Mouse (Mus musculus) midbrain, embryonic 14.5 days (tissue): ENCODE measurements at regions not wholly inside any gene's neighbourhood (a gene's known extent, or its start where the extent isn't known, plus 50 kb on each side); places are given as distances from the start of the nearest gene placed in this dataset.
A peak's percentile ranks its signal among the peaks of the same experiment; 100 is the strongest.

Source experiments
- ATAC-seq: fragments of 200-750 bp; cut with Nextera tagmentation; 2 replicates; pipeline ENCODE4 v1.8.0; 2017; ENCODE audit warnings: moderate number of reproducible peaks, moderate library complexity; ENCODE audit not compliant: low FRiP score, low TSS enrichment
- DNase-seq: peaks from one replicate; pipeline ENCODE4 v3.0.0-alpha.2; 2015
- H3K27ac ChIP-seq: fragments of 300-500 bp; sonication (generic); replicated peaks from 2 replicates; pipeline ENCODE4 v1.5.1; 2014; ENCODE audit warnings: mild to moderate bottlenecking, low read depth, low read length, moderate library complexity
- H3K27me3 ChIP-seq: fragments of 300-500 bp; sonication (generic); 2 replicates; pipeline ENCODE4 v1.6.1; 2014; ENCODE audit warnings: low read length, control low read depth, mixed read lengths; ENCODE audit not compliant: control insufficient read depth, insufficient read depth
- H3K36me3 ChIP-seq: fragments of 300-500 bp; sonication (generic); 2 replicates; pipeline ENCODE4 v1.6.1; 2014; ENCODE audit warnings: low read length, control low read depth; ENCODE audit not compliant: control insufficient read depth, insufficient read depth
- H3K4me1 ChIP-seq: fragments of 300-500 bp; sonication (generic); 2 replicates; pipeline ENCODE4 v1.6.1; 2014; ENCODE audit warnings: mild to moderate bottlenecking, antibody characterized with exemption, low read length, control low read depth; ENCODE audit not compliant: control insufficient read depth, insufficient read depth
- H3K4me2 ChIP-seq: fragments of 300-500 bp; sonication (generic); 2 replicates; pipeline ENCODE4 v1.6.1; 2014; ENCODE audit warnings: mild to moderate bottlenecking, low read length, moderate library complexity
- H3K4me3 ChIP-seq: fragments of 300-500 bp; sonication (generic); replicated peaks from 2 replicates; pipeline ENCODE4 v1.5.1; 2014; ENCODE audit warnings: low read depth, low read length
- H3K9ac ChIP-seq: fragments of 300-500 bp; sonication (generic); replicated peaks from 2 replicates; pipeline ENCODE4 v1.6.1; 2014; ENCODE audit warnings: mild to moderate bottlenecking, low read length, moderate library complexity
- H3K9me3 ChIP-seq: fragments of 300-500 bp; sonication (generic); 2 replicates; pipeline ENCODE4 v1.6.1; 2016; ENCODE audit warnings: low read length, control low read depth, mixed read lengths; ENCODE audit not compliant: control insufficient read depth
- WGBS: fragments of 180-500 bp; shearing (Covaris S2); extraction: QIAGEN DNeasy Blood & Tissue Kit; methylation state at CpG from one replicate; pipeline ENCODE4 v1.1.7; 2014; 5-methylcytosine and 5-hydroxymethylcytosine counted together

DNA sequence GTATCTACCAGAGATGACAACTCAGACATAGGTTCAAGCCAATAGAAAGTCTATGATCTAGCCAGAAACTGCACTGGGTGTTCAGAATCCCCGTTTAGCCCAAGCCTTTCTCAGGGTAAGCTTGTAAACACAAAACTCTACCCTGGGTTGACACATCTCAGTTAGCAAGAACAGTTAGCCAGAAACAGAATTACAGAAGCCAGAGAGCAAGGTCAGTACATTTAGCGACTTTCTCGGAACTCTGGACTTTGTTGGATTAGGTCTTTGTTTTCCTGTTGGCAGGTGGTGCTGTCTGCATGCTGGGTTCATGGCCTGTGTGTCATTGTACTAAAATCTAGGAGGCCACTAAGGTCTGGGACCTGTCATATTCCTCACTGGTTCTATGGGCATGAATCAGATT, 137.4 kb upstream of the Nampt start:
- DNase-seq (no peak), ATAC-seq (no peak)
- no peaks in the 10 kb centered on the region for H3K27me3 ChIP-seq
- WGBS: 89% methylated on average over 3 of the region's 3 CpGs
- H3K27ac ChIP-seq: no peak overlapping the region
- no peak overlapping the region for H3K4me3 ChIP-seq
- no peak overlapping the region for H3K4me2 ChIP-seq
- H3K9ac ChIP-seq: no peak overlapping the region
- no peaks in the 10 kb centered on the region for H3K9me3 ChIP-seq
- no peaks in the 10 kb centered on the region for H3K4me1 ChIP-seq
- no peaks in the 10 kb centered on the region for H3K36me3 ChIP-seq

DNA sequence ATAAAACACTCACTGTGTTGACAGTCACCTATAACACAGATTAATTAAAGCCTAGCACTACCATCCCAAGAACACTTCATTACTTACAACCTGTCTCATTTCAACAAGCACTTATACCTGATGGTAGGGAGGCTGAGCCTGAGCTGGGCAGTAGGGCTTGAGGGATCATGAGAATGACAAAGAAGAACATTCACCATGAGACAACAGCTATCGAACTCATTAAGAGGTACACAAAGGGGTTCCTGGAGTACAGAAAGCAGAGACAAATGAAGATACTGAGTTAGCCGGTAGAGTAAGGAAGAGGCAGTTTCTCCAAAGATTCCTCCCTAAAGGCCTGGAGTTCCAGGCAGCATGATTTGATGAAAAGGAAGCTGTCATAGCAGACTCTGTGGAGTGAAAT, 136.0 kb upstream of the Nampt start:
- Histone ChIP-seq H3K9me3 (no peaks in the 10 kb centered on the region), H3K4me3 (no peak overlapping the region), H3K4me2 (no peak overlapping the region), H3K4me1 (no peaks in the 10 kb centered on the region), H3K27me3 (no peaks in the 10 kb centered on the region), H3K27ac (no peak overlapping the region), H3K9ac (no peak overlapping the region), H3K36me3 (no peaks in the 10 kb centered on the region)
- 84% methylated on average over 2 of the region's 2 CpGs for WGBS
- ATAC-seq: no peak
- DNase-seq: no peak

DNA sequence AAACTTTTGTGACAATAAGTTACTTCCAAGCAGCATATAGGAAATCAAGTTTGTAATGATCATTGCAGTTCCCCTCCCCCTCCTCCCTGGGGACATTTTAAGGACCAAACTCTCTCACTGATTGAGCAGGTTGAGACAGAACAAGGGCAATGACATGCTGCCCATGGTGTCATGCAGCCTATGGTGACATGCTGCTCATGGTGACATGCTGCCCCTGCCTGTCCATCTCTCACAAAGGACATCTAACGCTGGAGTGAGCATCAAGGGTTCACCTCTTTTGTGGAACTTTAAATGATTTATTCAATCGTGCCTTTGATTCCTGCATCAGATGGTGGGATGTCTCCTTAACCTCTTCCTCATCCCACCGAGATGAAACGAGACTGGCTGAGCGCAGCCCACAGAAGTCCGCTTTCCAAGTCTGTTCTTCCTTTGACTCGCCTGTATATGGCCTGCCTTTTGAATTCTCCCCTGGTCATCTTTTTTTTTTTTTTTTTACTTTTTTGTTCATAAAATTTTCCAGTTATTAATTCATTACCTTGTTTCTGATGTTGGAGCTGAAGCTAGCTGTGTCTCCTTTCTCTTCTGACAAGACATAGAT, 133.5 kb upstream of the Nampt start:
- H3K27me3 ChIP-seq: no peaks in the 10 kb centered on the region
- H3K4me2 ChIP-seq: no peak overlapping the region
- no peak overlapping the region for H3K27ac ChIP-seq
- no peak for DNase-seq
- WGBS: 81% methylated on average over 7 of the region's 7 CpGs
- H3K36me3 ChIP-seq: no peaks in the 10 kb centered on the region
- H3K4me3 ChIP-seq: no peak overlapping the region
- no peaks in the 10 kb centered on the region for H3K9me3 ChIP-seq
- no peak for ATAC-seq
- H3K9ac ChIP-seq: no peak overlapping the region
- H3K4me1 ChIP-seq: no peaks in the 10 kb centered on the region

DNA sequence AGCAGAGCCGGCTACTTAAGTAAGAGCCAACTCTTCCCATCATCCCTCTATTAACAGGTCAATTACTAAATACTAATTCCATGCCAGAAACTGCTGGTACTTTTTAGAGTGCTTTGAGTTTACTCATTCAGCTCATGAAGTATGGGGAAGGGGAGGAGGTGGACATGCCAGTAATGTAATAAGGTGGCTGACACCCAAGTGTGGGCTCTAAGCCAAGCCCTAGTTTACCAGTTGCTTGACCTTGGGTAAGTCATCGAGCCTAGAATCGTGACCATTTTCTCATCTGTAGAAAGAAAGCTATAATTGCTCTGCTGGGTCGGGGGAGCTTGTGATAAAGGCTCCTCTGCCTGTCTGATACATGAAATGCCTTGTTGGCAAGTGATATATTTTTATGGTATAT, 130.0 kb upstream of the Nampt start:
- Histone ChIP-seq H3K4me3 (no peak overlapping the region), H3K9ac (no peak overlapping the region), H3K4me1 (no peaks in the 10 kb centered on the region), H3K9me3 (no peaks in the 10 kb centered on the region), H3K4me2 (no peak overlapping the region), H3K27ac (no peak overlapping the region), H3K27me3 (no peaks in the 10 kb centered on the region), H3K36me3 (no peaks in the 10 kb centered on the region)
- ATAC-seq (no peak), DNase-seq (no peak)
- 93% methylated on average over 4 of the region's 4 CpGs for WGBS

DNA sequence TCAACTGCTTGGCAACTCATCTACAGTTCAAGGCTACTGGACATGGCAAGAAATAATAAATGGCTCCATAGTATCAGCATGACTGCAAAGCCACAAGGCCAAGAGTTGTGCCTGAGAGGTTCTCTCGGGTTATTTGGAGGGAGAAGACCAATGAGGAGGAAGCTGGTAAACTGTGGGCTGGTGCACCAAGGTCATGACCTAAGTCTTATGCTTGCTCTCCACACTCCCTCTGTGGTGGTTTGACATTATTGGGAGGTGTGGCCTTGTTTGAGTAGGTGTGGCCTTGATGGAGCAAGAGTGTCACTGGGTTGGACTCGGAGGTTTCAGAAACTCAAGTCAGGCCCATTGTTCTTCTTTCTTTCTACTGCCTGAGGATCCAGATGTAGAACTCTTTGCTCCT, 129.2 kb upstream of the Nampt start:
- Histone ChIP-seq H3K4me1 (no peaks in the 10 kb centered on the region), H3K27me3 (no peaks in the 10 kb centered on the region), H3K4me2 (no peak overlapping the region), H3K27ac (no peak overlapping the region), H3K9ac (no peak overlapping the region), H3K9me3 (no peaks in the 10 kb centered on the region), H3K36me3 (no peaks in the 10 kb centered on the region), H3K4me3 (no peak overlapping the region)
- no peak for ATAC-seq
- WGBS: 88% methylated on average over 2 of the region's 2 CpGs
- DNase-seq: no peak

DNA sequence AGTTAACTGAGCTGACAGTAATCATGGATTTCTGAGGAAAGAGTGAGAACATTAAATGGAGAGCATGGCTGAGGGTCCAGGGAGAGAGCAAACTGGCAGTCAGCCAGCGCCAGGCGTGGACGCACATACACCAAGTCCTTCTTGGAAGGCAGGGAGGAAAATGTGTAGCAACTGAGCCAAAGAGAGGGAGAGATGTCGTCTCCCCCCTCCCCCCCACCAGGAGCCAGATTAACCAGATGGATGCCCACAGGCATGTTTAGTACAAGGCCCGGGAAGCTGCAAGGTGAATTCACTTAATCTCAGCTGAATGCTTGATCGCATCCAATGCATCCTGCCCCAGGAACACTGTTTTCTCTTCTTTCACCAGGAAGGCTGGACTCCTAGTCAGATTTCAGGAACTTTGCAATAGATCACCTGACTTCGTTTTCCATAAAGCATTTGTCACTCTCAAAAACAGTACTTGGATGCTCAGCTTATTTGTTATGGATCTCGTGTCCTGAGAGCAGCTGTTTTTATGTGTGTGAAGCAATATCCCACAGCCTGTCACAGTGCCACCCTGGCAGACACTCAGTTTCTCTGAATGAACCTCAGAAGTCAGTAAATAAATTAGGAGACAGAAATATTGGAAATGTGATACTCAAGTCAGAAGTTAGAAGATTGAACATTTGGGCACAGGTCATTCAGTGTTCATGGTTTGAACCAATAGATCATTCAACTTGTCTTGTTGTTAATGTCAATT, 127.1 kb upstream of the Nampt start:
- DNase-seq (peak; percentile 53), ATAC-seq (no peak)
- H3K9ac ChIP-seq: no peak overlapping the region
- no peaks in the 10 kb centered on the region for H3K36me3 ChIP-seq
- no peak overlapping the region for H3K4me3 ChIP-seq
- H3K27ac ChIP-seq: no peak overlapping the region
- H3K27me3 ChIP-seq: no peaks in the 10 kb centered on the region
- H3K9me3 ChIP-seq: no peaks in the 10 kb centered on the region
- H3K4me1 ChIP-seq: no peaks in the 10 kb centered on the region
- 48% methylated on average over 8 of the region's 8 CpGs for WGBS
- H3K4me2 ChIP-seq: no peak overlapping the region

DNA sequence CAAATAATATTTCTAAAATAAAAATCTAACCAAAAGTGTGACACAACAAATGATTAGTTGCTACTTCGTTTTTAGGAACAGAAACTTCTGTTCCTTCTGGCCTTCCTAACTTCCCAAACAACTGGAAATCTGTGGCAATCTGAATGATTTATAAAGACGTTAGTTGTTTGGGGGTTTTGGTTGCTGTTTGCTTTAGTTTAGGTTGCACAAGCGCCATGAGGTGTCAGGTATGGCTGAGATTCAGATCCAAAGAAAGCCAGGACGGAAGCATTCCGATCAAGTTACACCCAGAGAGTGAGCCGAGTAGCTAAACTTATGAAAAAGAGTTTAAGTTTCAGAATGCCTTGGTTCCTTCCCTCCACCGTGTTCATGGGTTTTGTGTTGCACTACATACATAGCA, 126.4 kb upstream of the Nampt start:
- no peak overlapping the region for H3K9ac ChIP-seq

DNA sequence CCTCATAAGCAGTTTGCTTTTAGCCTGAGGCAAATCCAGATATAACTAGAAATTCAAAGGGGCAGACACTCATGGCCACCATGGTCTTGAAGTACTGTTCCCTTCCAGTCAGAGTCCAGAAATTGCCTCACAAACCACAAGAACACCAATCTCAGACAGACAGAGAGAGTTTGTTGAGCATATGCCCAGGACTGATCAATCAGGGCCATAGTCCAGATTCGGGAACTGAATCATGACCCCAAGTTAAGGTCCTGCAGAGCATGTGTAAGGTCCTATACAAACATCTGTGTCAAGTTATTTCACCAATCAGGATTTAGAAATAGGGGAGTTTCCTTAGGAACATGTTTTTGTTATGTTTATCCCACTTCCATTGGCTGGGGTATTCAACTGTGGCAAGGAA, 125.7 kb upstream of the Nampt start:
- Histone ChIP-seq H3K4me1 (no peaks in the 10 kb centered on the region), H3K4me3 (no peak overlapping the region), H3K36me3 (no peaks in the 10 kb centered on the region), H3K4me2 (no peak overlapping the region), H3K27ac (no peak overlapping the region), H3K27me3 (no peaks in the 10 kb centered on the region), H3K9ac (no peak overlapping the region), H3K9me3 (no peaks in the 10 kb centered on the region)
- DNase-seq (no peak), ATAC-seq (no peak)
- WGBS: 96% methylated on average over 1 of the region's 1 CpGs

More for the DNA sequence above, 126.4 kb upstream of the Nampt start:
- no peak overlapping the region for H3K4me3 ChIP-seq
- H3K27ac ChIP-seq: no peak overlapping the region
- DNase-seq: no peak
- H3K36me3 ChIP-seq: no peaks in the 10 kb centered on the region
- no peaks in the 10 kb centered on the region for H3K9me3 ChIP-seq
- H3K4me2 ChIP-seq: no peak overlapping the region
- 89% methylated on average over 7 of the region's 7 CpGs for WGBS
- no peaks in the 10 kb centered on the region for H3K27me3 ChIP-seq
- ATAC-seq: no peak
- no peaks in the 10 kb centered on the region for H3K4me1 ChIP-seq

DNA sequence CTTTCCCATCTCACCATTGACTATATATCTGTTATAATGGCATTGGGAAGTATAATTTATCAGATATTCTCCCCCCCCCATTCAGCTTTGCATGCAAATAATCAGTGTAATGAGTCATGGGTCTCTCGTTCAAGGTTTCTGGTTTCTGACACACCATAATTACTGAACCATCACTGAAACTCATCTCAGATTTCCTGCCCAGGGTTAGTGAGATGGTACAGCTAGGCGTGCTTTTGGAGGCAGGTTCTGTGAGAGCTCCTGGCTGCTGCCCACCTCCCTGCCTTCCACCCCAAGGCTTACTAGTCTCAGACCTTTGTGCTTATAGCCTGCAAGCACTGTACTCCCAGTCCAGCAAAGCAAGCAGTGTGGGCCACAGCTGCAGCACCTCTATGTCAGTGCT, 122.5 kb upstream of the Nampt start:
- WGBS: 89% methylated on average over 2 of the region's 2 CpGs
- ATAC-seq (no peak), DNase-seq (no peak)
- Histone ChIP-seq H3K4me2 (no peak overlapping the region), H3K9ac (no peak overlapping the region), H3K9me3 (no peaks in the 10 kb centered on the region), H3K4me1 (no peaks in the 10 kb centered on the region), H3K36me3 (no peaks in the 10 kb centered on the region), H3K27ac (no peak overlapping the region), H3K4me3 (no peak overlapping the region), H3K27me3 (no peaks in the 10 kb centered on the region)
